Mouse (Mus musculus) adrenal gland, postnatal 14 days (tissue): ENCODE results near the gene Tenm2. TPM values are rescaled to one million over a fixed set of nuclear protein-coding genes. Genes with fewer than 3 reads are reported as not detected.

Experiments
- DNase-seq: peaks from one replicate; pipeline ENCODE4 v3.0.0; 2021; ENCODE audit warnings: mixed read lengths
- total RNA-seq: library from RNA; stranded (reverse); gene quantifications from 2 replicates; pipeline ENCODE4 v1.2.3, GENCODE M21; 2021

The Tenm2 gene
- total RNA-seq, 1 experiment from 2014 or later, result 0.41 TPM

GRCm38 (mm10) chr11:35980411-35980917 is 1255.3 kb downstream of the Tenm2 start, which contains the start of gene Wwc1:
Wwc1 (minus strand) TSS chr11:35980527.
- peak; percentile 76 for DNase-seq

DNA sequence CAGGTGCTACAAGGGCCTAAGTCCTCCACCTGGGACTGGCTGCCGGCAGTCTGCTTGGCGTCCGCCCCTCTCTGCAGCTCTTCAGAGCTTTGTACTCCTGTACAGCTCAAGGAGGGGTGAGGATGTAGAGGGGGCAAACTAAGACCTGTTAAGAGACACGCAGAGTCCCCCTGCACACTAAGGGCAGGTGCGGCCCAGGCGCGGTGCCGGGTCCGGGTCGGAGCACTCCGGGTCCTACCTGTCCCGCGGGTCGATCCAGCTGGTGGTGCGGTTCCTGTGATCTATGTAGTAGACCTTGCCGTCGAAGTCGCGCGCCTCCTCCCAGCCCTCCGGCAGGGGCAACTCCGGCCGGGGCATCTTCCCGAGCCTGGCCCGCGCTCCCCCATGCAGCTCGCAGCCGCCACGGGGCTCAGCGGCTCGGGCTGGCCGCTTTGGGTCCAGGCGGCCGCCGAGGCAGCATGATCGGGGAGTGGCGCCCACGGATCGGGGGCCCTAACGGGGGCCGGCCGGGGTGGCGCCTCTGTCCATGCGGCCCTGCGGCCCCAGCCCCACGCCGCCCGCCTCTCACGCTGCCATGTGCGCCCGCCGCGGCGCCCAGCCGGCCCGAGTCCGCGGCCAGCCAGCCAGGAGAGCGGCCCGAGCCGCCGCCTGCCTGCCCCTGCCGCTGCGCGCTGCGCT is 1255.9 kb downstream of the Tenm2 start:
- peak; percentile 54 for DNase-seq

GRCm38 (mm10) chr11:35979266-35979732 is 1256.5 kb downstream of the Tenm2 start:
- peak; percentile 37 for DNase-seq

DNA sequence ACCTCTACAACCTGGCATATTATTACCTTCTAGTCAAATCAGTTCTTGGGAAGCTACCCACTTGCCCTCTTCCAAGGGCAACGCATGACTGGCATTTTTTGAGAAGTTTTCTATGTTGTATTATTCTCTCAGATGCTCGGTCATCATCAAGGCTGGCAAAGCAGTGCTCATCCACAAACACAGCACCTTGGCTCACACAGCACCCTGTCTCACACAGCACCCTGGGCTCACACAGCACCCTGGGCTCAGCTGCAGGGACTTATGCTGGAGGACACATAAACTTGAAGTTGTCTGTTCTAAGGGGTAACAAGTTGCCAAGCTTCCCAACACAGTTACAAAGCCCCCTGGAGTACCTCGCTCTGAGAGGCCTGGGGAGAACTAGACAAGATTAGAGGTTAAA is 1258.0 kb downstream of the Tenm2 start:
- DNase-seq, result no peak

DNA sequence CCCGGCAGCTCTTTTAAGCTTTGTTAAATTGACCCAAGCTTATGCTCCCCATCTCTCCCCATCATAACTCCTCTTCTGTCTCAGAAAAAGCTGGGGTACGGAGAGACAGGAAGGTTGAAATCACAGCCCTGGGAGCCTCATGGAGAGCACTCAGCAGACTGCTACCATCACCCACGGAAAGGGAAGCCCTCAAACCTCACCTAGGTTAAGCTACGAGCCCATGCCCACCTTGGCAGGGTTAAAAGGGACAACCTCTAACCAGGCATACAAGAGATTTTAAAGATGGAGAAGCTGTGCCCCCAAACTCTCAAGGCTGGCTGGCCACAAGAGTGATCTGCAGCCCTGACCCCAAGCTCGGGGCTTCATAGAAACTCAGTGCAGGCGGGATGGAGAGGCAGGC is 1258.7 kb downstream of the Tenm2 start:
- DNase-seq, result no peak

- DNase-seq, result peak; percentile 43
Measured at GRCm38 (mm10) chr11:35976482-35976881, 1259.3 kb downstream of the Tenm2 start.

DNA sequence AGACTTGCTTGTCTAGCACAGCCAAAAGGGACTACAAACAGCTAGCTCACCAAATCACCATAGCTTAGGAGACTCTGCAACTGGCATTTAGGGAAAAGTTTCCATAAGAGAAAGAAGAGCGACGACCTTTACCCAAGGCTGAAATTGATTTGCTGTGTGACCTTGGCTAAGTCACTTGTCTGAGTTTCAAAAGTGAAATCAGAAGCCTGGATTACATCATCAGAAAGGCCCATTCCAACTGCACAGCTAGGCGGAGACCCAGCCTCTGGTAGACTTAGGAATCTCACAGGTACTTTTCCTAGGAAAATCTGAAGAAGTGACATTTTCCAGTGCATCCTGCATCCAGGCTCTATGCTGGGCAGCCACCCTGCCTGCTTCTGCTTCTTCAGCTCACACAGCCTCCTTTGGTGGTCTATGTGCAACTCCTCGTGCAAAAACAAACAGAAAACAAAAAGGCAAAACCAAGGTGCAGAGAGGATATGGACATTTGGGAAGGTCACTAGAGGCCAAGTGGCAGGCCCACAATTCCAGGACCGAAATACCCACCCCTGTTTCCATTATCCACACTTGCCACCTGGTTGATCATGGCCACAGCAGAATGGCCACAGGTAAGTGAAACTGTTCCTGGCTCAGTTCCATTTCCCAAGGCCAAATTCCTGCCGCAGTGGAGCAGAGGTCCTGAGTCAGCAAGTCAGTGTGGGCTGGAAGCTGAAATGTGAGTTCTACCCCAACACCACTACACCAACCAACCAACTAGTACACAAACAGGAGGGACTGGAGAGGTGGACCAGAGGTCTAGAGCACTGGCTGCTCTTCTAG is 1260.9 kb downstream of the Tenm2 start:
- DNase-seq, result peak; percentile 63

GRCm38 (mm10) chr11:35973135-35973534 is 1262.6 kb downstream of the Tenm2 start:
- no peak for DNase-seq

- DNase-seq, result no peak
Measured at GRCm38 (mm10) chr11:35972270-35972931, 1263.4 kb downstream of the Tenm2 start.

DNA sequence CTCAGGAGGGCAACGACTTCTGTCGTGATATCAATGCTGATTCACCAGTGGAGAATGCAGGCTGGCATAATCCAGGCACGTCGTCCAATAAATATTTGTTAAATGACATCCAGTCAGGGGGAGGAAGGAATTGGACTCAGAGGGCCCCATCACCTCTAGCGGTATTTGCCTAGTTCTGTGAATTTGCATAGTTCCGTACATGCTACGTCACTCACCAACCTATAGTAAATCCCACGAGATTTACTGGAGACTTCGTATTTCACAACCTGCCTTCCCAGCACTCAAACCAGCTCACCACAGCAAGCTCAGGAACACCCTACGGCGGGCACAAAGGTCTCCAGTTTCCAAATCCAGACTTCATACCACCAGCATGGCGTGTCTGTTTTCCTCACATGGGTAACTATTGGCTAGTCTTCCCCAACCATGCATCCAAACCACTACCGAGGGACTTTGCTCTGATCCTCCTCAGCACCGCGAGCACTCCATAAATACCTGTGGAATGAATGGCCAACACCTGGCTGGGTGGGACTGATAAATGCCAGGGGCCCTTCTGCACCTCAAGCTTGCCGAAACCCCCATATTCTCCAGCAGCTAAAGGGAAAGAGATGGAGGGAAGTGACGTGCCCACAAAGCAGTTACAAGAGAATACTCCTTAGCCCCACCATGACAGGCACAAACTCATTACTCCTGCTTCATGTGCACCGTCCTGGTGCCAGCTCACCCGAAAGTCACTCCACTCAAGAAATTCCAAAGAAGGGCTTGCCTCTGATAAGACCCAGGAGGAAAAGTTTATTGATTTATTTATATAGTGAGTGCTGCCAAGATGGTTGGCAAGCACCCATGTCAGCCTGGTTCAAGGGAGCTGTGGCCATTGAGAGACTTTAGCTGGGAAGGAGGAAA is 1264.7 kb downstream of the Tenm2 start:
- DNase-seq, result peak; percentile 36

GRCm38 (mm10) chr11:35968291-35968690 is 1267.5 kb downstream of the Tenm2 start:
- DNase-seq, result no peak

- DNase-seq, result no peak
Measured at GRCm38 (mm10) chr11:35963981-35964549, 1271.7 kb downstream of the Tenm2 start.

GRCm38 (mm10) chr11:35963554-35963953 is 1272.2 kb downstream of the Tenm2 start:
- peak; percentile 38 for DNase-seq

- no peak for DNase-seq
Measured at GRCm38 (mm10) chr11:35962431-35962830, 1273.3 kb downstream of the Tenm2 start.

- no peak for DNase-seq
Measured at GRCm38 (mm10) chr11:35959270-35959669, 1276.5 kb downstream of the Tenm2 start.
